Mouse (Mus musculus) lung, postnatal 0 days (tissue): ENCODE results near the gene Ano9.

ENCODE experiments used
- CTCF ChIP-seq: IDR thresholded peaks from 2 replicates; pipeline ENCODE4 v1.5.1; 2016; ENCODE audit warnings: antibody characterized with exemption, mild to moderate bottlenecking
- EP300 ChIP-seq: IDR thresholded peaks from 2 replicates; pipeline ENCODE4 v1.6.1; 2016; ENCODE audit warnings: antibody characterized with exemption, mild to moderate bottlenecking, control low read depth

- TF ChIP-seq CTCF (no peak), EP300 (no peak)
Measured at GRCm38 (mm10) chr7:141087894-141088293, 29.7 kb downstream of the Ano9 start.
